Mouse (Mus musculus) testis, adult 2 months (tissue): ENCODE data around the gene Jak1. TPM values are rescaled to one million over a fixed set of nuclear protein-coding genes. Genes with fewer than 3 reads are reported as not detected.

ENCODE experiments used
- H3K27ac ChIP-seq: fragments of 200-500 bp; 2 replicates; pipeline ENCODE4 v1.5.1; 2012; ENCODE audit warnings: low read depth, low read length; ENCODE audit not compliant: control insufficient read depth, insufficient read depth
- H3K27me3 ChIP-seq: fragments of 200-500 bp; 2 replicates; pipeline ENCODE4 v1.6.1; 2012; ENCODE audit warnings: mild to moderate bottlenecking, low read length, moderate library complexity; ENCODE audit not compliant: control insufficient read depth, insufficient read depth
- H3K36me3 ChIP-seq: fragments of 200-500 bp; 2 replicates; pipeline ENCODE4 v1.6.1; 2012; ENCODE audit warnings: mild to moderate bottlenecking, low read length; ENCODE audit not compliant: control insufficient read depth, insufficient read depth
- H3K4me1 ChIP-seq: fragments of 200-500 bp; 2 replicates; pipeline ENCODE4 v1.6.1; 2012; ENCODE audit warnings: low read length; ENCODE audit not compliant: control insufficient read depth, insufficient read depth
- H3K4me3 ChIP-seq: fragments of 200-500 bp; 2 replicates; pipeline ENCODE4 v1.5.1; 2012; ENCODE audit warnings: low read depth, mild to moderate bottlenecking, low read length, moderate library complexity, mixed read lengths; ENCODE audit not compliant: control insufficient read depth
- CTCF ChIP-seq: fragments of 200-500 bp; IDR thresholded peaks from 2 replicates; pipeline ENCODE4 v1.5.1; 2012; ENCODE audit warnings: low read depth, mild to moderate bottlenecking, inconsistent platforms, low read length, moderate library complexity; ENCODE audit not compliant: control insufficient read depth, insufficient read depth, insufficient replicate concordance
- POLR2A ChIP-seq: fragments of 200-500 bp; IDR thresholded peaks from 2 replicates; pipeline ENCODE4 v1.6.1; 2012; ENCODE audit warnings: low read depth, mild to moderate bottlenecking, inconsistent platforms, low read length, moderate library complexity; ENCODE audit not compliant: control insufficient read depth
- polyA plus RNA-seq: library from polyadenylated mRNA; depleted of rRNA; stranded (reverse); fragments of >200 nt; gene quantifications from 2 replicates; pipeline ENCODE4 v1.2.3, GENCODE M21; 2012; rRNA removed

The Jak1 gene
- polyA plus RNA-seq, result 9.9 and 11.8 TPM in 2 replicates

DNA sequence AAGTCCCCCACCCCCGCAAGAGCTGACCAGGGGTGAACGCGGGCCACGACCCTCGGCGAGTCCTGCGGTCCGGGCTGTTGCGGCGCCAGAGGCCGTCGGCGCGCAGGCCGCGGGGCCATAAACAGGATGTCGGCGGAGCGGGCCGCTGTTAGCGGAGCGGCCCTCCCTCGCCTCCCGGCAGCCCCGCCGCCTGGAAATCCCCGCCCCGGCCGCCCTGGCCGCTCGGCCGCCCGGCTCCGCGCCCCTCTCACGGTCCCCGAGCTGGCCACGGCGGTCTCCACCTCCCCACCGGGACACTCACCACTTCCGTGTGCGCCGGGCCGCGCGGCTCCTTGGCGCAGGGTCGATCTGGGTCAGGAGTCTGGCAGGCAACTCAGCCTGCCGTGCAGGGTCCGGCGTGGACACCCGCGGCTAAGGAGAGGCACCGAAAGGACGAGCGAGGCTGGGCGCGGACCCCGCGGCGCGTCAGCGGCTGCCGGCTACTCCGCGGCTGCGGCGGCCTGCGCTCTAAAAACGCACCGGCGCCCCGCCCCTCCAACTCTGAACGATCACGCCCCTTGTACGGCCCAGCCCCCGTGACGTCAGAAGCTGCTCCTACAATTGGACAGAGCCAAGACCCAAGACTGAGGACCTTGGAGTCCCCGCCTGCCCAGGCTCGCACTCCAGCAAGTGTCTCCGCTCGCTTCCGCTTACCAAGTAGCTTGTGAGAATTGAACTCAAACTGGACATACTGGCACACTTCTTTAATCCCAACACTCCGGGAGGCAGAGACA lies at the start of gene Jak1:
Jak1 (minus strand) TSS at position 542 of the 773 bp plus-strand sequence.
- H3K36me3 ChIP-seq, result no peaks in the 10 kb centered on the region
- no peaks in the 10 kb centered on the region for H3K27me3 ChIP-seq
- peak within 1 kb of the TSS; percentile 92 for H3K27ac ChIP-seq
- TF ChIP-seq POLR2A (peak; percentile 85), CTCF (no peak)
- peaks cover 4% of the 10 kb centered on the region for H3K4me1 ChIP-seq
- peak within 1 kb of the TSS; percentile 99 for H3K4me3 ChIP-seq

- Histone ChIP-seq H3K36me3 (no peaks in the 10 kb centered on the region), H3K4me1 (no peaks in the 10 kb centered on the region; the same call in 1 of the 2 replicates), H3K27me3 (no peaks in the 10 kb centered on the region), H3K27ac (no peak overlapping the region), H3K4me3 (no peak overlapping the region)
- TF ChIP-seq CTCF, result no peak
- no peak for TF ChIP-seq POLR2A
These were observed 47.0 kb upstream of the Jak1 start for GRCm38 (mm10) chr4:101312055-101312454.

DNA sequence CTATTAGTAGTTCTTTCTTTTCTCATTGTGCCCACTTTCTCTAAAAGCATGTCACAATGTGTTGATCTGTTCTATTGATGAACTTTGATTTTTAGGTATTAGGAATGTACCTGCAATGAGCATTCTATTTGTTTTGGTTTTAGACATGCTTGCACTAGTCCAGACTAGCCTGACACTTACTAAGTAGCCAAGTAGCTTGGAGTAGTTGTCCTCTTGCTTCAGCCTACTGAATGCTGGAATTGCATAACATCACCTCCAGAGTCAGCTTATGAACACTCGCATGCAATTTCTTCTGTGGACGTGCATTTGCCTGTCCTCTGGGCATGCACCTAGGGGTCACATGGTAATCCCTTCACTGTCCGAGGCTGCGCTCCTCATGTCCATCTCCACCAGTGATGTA lies 43.1 kb upstream of the Jak1 start:
- H3K36me3 ChIP-seq, result no peaks in the 10 kb centered on the region
- TF ChIP-seq POLR2A, result no peak
- TF ChIP-seq CTCF, result no peak
- no peak overlapping the region for H3K4me3 ChIP-seq
- H3K27ac ChIP-seq, result no peak overlapping the region
- no peaks in the 10 kb centered on the region; the same call in 1 of the 2 replicates for H3K4me1 ChIP-seq
- H3K27me3 ChIP-seq, result no peaks in the 10 kb centered on the region

- Histone ChIP-seq H3K4me1 (no peaks in the 10 kb centered on the region; the same call in 1 of the 2 replicates), H3K27me3 (no peaks in the 10 kb centered on the region)
These were observed 42.2 kb upstream of the Jak1 start for GRCm38 (mm10) chr4:101307286-101307685.

GRCm38 (mm10) chr4:101306132-101306915 lies 41.2 kb upstream of the Jak1 start:
- no peaks in the 10 kb centered on the region for H3K36me3 ChIP-seq
- H3K4me1 ChIP-seq, result no peaks in the 10 kb centered on the region; the same call in 1 of the 2 replicates
- no peaks in the 10 kb centered on the region for H3K27me3 ChIP-seq
- H3K27ac ChIP-seq, result no peak overlapping the region
- no peak overlapping the region for H3K4me3 ChIP-seq
- TF ChIP-seq CTCF, result no peak
- no peak for TF ChIP-seq POLR2A

More at GRCm38 (mm10) chr4:101307286-101307685, 42.2 kb upstream of the Jak1 start:
- H3K36me3 ChIP-seq, result no peaks in the 10 kb centered on the region
- H3K27ac ChIP-seq, result no peak overlapping the region
- TF ChIP-seq CTCF, result no peak
- TF ChIP-seq POLR2A, result no peak
- H3K4me3 ChIP-seq, result no peak overlapping the region

DNA sequence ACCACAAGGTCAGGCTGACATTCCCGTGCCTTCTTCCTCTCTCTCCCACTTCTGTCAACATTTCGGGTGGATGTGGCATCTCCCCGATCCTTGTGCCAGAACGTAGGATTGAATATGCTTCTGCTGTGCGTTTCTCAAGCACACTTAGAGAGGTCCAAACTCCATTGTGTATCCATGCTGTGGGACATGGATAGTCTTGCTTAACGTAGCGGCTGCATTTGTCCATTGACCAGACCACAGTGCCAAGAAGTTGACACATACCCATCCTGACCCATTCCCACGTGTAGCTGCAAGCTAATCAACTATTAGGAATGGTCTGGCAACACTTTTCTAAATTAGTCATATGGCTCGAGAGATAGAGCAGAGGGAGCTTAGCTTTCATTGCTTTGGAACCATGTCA lies 40.0 kb upstream of the Jak1 start:
- H3K4me1 ChIP-seq, result no peaks in the 10 kb centered on the region; the same call in 1 of the 2 replicates
- TF ChIP-seq CTCF, result no peak
- no peak for TF ChIP-seq POLR2A
- no peak overlapping the region for H3K4me3 ChIP-seq

GRCm38 (mm10) chr4:101304114-101304513 lies 39.0 kb upstream of the Jak1 start:
- TF ChIP-seq POLR2A (no peak), CTCF (no peak)
- Histone ChIP-seq H3K27me3 (no peaks in the 10 kb centered on the region), H3K36me3 (no peaks in the 10 kb centered on the region), H3K4me3 (no peak overlapping the region), H3K27ac (no peak overlapping the region), H3K4me1 (no peaks in the 10 kb centered on the region)

More for the DNA sequence above, 40.0 kb upstream of the Jak1 start:
- Histone ChIP-seq H3K36me3 (no peaks in the 10 kb centered on the region), H3K27me3 (no peaks in the 10 kb centered on the region), H3K27ac (no peak overlapping the region)
